Mouse (Mus musculus): ENCODE results near the gene Pkig. TPM values are rescaled to one million over a fixed set of nuclear protein-coding genes. Genes with fewer than 3 reads are reported as not detected.

Gene Pkig
- total RNA-seq, 1 experiment: 14.8 TPM

- Histone ChIP-seq H3K36me3 (ENCODE audit: control insufficient read depth, insufficient read depth, low read length, poor library complexity, severe bottlenecking) (no peaks in the 10 kb centered on the region), H3K4me3 (ENCODE audit: insufficient read depth in 1 of 2, low read depth in 1 of 2, low read length in 2 of 2, poor library complexity in 1 of 2, severe bottlenecking in 1 of 2) (no peak overlapping the region), H3K4me1 (ENCODE audit: control insufficient read depth in 2 of 2, insufficient read depth in 2 of 2, low read length in 2 of 2, poor library complexity in 1 of 2) (no peaks in the 10 kb centered on the region; a peak in 1 of 4 replicates), H3K9ac (ENCODE audit: insufficient read depth, low read depth, low read length, poor library complexity, severe bottlenecking) (no peak overlapping the region), H3K27ac (ENCODE audit: insufficient read depth, low read depth, low read length, poor library complexity, severe bottlenecking) (no peak overlapping the region), H3K9me3 (ENCODE audit: control insufficient read depth, insufficient read depth, low read depth, low read length) (no peaks in the 10 kb centered on the region)
- TF ChIP-seq ZC3H11A (IDR thresholded peaks at IDR 0.05; ENCODE audit: borderline replicate concordance, low read depth, low read length) (no peak), HCFC1 (IDR thresholded peaks at IDR 0.05; ENCODE audit: borderline replicate concordance, insufficient read depth, low read length) (no peak), MAFK (IDR thresholded peaks at IDR 0.05; ENCODE audit: insufficient read depth, low read depth, low read length) (no peak), CHD2 (IDR thresholded peaks at IDR 0.05; ENCODE audit: low read depth, low read length) (no peak), ZNF384 (IDR thresholded peaks at IDR 0.05; ENCODE audit: low read depth, low read length) (no peak)
- no peak for DNase-seq (ENCODE audit: low read depth, low spot score)
- in situ Hi-C loops (cut with MboI; ENCODE audit: low sequenced_read_pairs in 2 of 2, unreplicated experiment in 2 of 2): no loop called here
These were observed 32.5 kb downstream of the Pkig start for GRCm38 (mm10) chr2:163690409-163691304.

GRCm38 (mm10) chr2:163691846-163692605 lies 33.8 kb downstream of the Pkig start:
- Histone ChIP-seq H3K4me1 (ENCODE audit: control insufficient read depth in 2 of 2, insufficient read depth in 2 of 2, low read length in 2 of 2, poor library complexity in 1 of 2) (no peaks in the 10 kb centered on the region; a peak in 1 of 4 replicates), H3K36me3 (ENCODE audit: control insufficient read depth, insufficient read depth, low read length, poor library complexity, severe bottlenecking) (no peaks in the 10 kb centered on the region), H3K27ac (ENCODE audit: insufficient read depth, low read depth, low read length, poor library complexity, severe bottlenecking) (no peak overlapping the region), H3K9ac (ENCODE audit: insufficient read depth, low read depth, low read length, poor library complexity, severe bottlenecking) (no peak overlapping the region), H3K4me3 (ENCODE audit: insufficient read depth in 1 of 2, low read depth in 1 of 2, low read length in 2 of 2, poor library complexity in 1 of 2, severe bottlenecking in 1 of 2) (no peak overlapping the region), H3K9me3 (ENCODE audit: control insufficient read depth, insufficient read depth, low read depth, low read length) (no peaks in the 10 kb centered on the region)
- in situ Hi-C loops (cut with MboI; ENCODE audit: low sequenced_read_pairs in 2 of 2, unreplicated experiment in 2 of 2): no loop called here
- no peak for DNase-seq (ENCODE audit: low read depth, low spot score)
- TF ChIP-seq ZNF384 (IDR thresholded peaks at IDR 0.05; ENCODE audit: low read depth, low read length): no peak
- TF ChIP-seq CHD2 (IDR thresholded peaks at IDR 0.05; ENCODE audit: low read depth, low read length): no peak
- TF ChIP-seq MAFK (IDR thresholded peaks at IDR 0.05; ENCODE audit: insufficient read depth, low read depth, low read length): no peak
- no peak for TF ChIP-seq ZC3H11A (IDR thresholded peaks at IDR 0.05; ENCODE audit: borderline replicate concordance, low read depth, low read length)
- TF ChIP-seq HCFC1 (IDR thresholded peaks at IDR 0.05; ENCODE audit: borderline replicate concordance, insufficient read depth, low read length): no peak

- peaks cover 0 to 2% of the 10 kb centered on the region in 2 experiments; a peak in 1 of 4 replicates for H3K4me1 ChIP-seq (ENCODE audit: control insufficient read depth in 2 of 2, insufficient read depth in 2 of 2, low read length in 2 of 2, poor library complexity in 1 of 2)
- TF ChIP-seq HCFC1 (IDR thresholded peaks at IDR 0.05; ENCODE audit: borderline replicate concordance, insufficient read depth, low read length): no peak
- no peak for TF ChIP-seq ZNF384 (IDR thresholded peaks at IDR 0.05; ENCODE audit: low read depth, low read length)
- no peak for TF ChIP-seq CHD2 (IDR thresholded peaks at IDR 0.05; ENCODE audit: low read depth, low read length)
- no peak for TF ChIP-seq MAFK (IDR thresholded peaks at IDR 0.05; ENCODE audit: insufficient read depth, low read depth, low read length)
- no peak for TF ChIP-seq ZC3H11A (IDR thresholded peaks at IDR 0.05; ENCODE audit: borderline replicate concordance, low read depth, low read length)
- H3K4me3 ChIP-seq (ENCODE audit: insufficient read depth in 1 of 2, low read depth in 1 of 2, low read length in 2 of 2, poor library complexity in 1 of 2, severe bottlenecking in 1 of 2): no peak overlapping the region
- DNase-seq (ENCODE audit: low read depth, low spot score): no peak
- no peak overlapping the region for H3K9ac ChIP-seq (ENCODE audit: insufficient read depth, low read depth, low read length, poor library complexity, severe bottlenecking)
- H3K9me3 ChIP-seq (ENCODE audit: control insufficient read depth, insufficient read depth, low read depth, low read length): no peaks in the 10 kb centered on the region
- H3K36me3 ChIP-seq (ENCODE audit: control insufficient read depth, insufficient read depth, low read length, poor library complexity, severe bottlenecking): no peaks in the 10 kb centered on the region
- in situ Hi-C loops (cut with MboI; ENCODE audit: low sequenced_read_pairs in 2 of 2, unreplicated experiment in 2 of 2): no loop called here
- no peak overlapping the region for H3K27ac ChIP-seq (ENCODE audit: insufficient read depth, low read depth, low read length, poor library complexity, severe bottlenecking)
These were observed 34.9 kb downstream of the Pkig start for GRCm38 (mm10) chr2:163692873-163693612.

GRCm38 (mm10) chr2:163693716-163694314 lies 35.6 kb downstream of the Pkig start:
- in situ Hi-C loops (cut with MboI; ENCODE audit: low sequenced_read_pairs in 2 of 2, unreplicated experiment in 2 of 2): no loop called here
- Histone ChIP-seq H3K36me3 (ENCODE audit: control insufficient read depth, insufficient read depth, low read length, poor library complexity, severe bottlenecking) (no peaks in the 10 kb centered on the region), H3K4me1 (ENCODE audit: control insufficient read depth in 2 of 2, insufficient read depth in 2 of 2, low read length in 2 of 2, poor library complexity in 1 of 2) (peaks cover 0 to 2% of the 10 kb centered on the region in 2 experiments; a peak in 1 of 4 replicates), H3K9me3 (ENCODE audit: control insufficient read depth, insufficient read depth, low read depth, low read length) (no peaks in the 10 kb centered on the region), H3K4me3 (ENCODE audit: insufficient read depth in 1 of 2, low read depth in 1 of 2, low read length in 2 of 2, poor library complexity in 1 of 2, severe bottlenecking in 1 of 2) (no peak overlapping the region), H3K9ac (ENCODE audit: insufficient read depth, low read depth, low read length, poor library complexity, severe bottlenecking) (no peak overlapping the region), H3K27ac (ENCODE audit: insufficient read depth, low read depth, low read length, poor library complexity, severe bottlenecking) (no peak overlapping the region)
- TF ChIP-seq ZC3H11A (IDR thresholded peaks at IDR 0.05; ENCODE audit: borderline replicate concordance, low read depth, low read length) (no peak), MAFK (IDR thresholded peaks at IDR 0.05; ENCODE audit: insufficient read depth, low read depth, low read length) (no peak), HCFC1 (IDR thresholded peaks at IDR 0.05; ENCODE audit: borderline replicate concordance, insufficient read depth, low read length) (no peak), ZNF384 (IDR thresholded peaks at IDR 0.05; ENCODE audit: low read depth, low read length) (no peak), CHD2 (IDR thresholded peaks at IDR 0.05; ENCODE audit: low read depth, low read length) (no peak)
- no peak for DNase-seq (ENCODE audit: low read depth, low spot score)
